Mouse (Mus musculus) myocyte (in vitro differentiated cells): ENCODE data around the gene Stk25.

Source experiments
- CEBPB ChIP-seq: IDR thresholded peaks from 2 replicates; pipeline ENCODE4 v1.6.1; 2011; ENCODE audit warnings: mild to moderate bottlenecking, moderate library complexity; ENCODE audit not compliant: poor library complexity, insufficient read depth, severe bottlenecking
- E2F4 ChIP-seq: IDR thresholded peaks from one replicate; pipeline ENCODE4 v1.6.1; 2011; ENCODE audit warnings: mild to moderate bottlenecking, control low read depth, moderate library complexity; ENCODE audit not compliant: insufficient read depth
- MAX ChIP-seq: IDR thresholded peaks from one replicate; pipeline ENCODE4 v1.6.1; 2011; ENCODE audit warnings: low read depth, mild to moderate bottlenecking, control low read depth
- POLR2A ChIP-seq: IDR thresholded peaks from one replicate; pipeline ENCODE4 v1.6.1; 2011; ENCODE audit warnings: low read depth, mild to moderate bottlenecking, control low read depth, moderate library complexity; ENCODE audit not compliant: insufficient read length
- POLR2AphosphoS2 ChIP-seq: IDR thresholded peaks from one replicate; pipeline ENCODE4 v1.6.1; 2011; ENCODE audit warnings: low read depth, control low read depth; ENCODE audit not compliant: insufficient read length
- TCF12 ChIP-seq: IDR thresholded peaks from one replicate; pipeline ENCODE4 v1.6.1; 2011; ENCODE audit warnings: mild to moderate bottlenecking, control low read depth; ENCODE audit not compliant: poor library complexity, insufficient read depth, severe bottlenecking
- USF1 ChIP-seq: IDR thresholded peaks from one replicate; pipeline ENCODE4 v1.6.1; 2011; ENCODE audit warnings: low read depth, mild to moderate bottlenecking, control low read depth, moderate library complexity

GRCm38 (mm10) chr1:93577861-93578260 is 80.6 kb downstream of the Stk25 start:
- TF ChIP-seq POLR2A (no peak), MAX (no peak), E2F4 (no peak), CEBPB (no peak), USF1 (no peak), TCF12 (no peak), POLR2AphosphoS2 (no peak)
